Mouse (Mus musculus): Measurements from ENCODE around the gene Eprs. TPM values are rescaled to one million over a fixed set of nuclear protein-coding genes. Genes with fewer than 3 reads are reported as not detected.
A peak's percentile ranks its signal among the peaks of the same experiment; 100 is the strongest.

Eprs gene
- total RNA-seq, 1 experiment: 201 TPM

GRCm38 (mm10) chr1:185328721-185329610, 33.9 kb upstream of the Eprs start, which contains the start of gene Iars2:
Gene Iars2 (minus strand): TSS chr1:185329396.
- H3K4me1 ChIP-seq (ENCODE audit: control insufficient read depth in 2 of 2, insufficient read depth in 2 of 2, low read length in 2 of 2, poor library complexity in 1 of 2): peaks cover 0 to 4% of the 10 kb centered on the region in 2 experiments; a peak in 2 of 4 replicates
- peak; percentile 81 for DNase-seq (ENCODE audit: low read depth, low spot score)
- peak within 1 kb of the TSS; percentile 88 for H3K27ac ChIP-seq (ENCODE audit: insufficient read depth, low read depth, low read length, poor library complexity, severe bottlenecking)
- peaks cover 19% of the 10 kb centered on the region for H3K36me3 ChIP-seq (ENCODE audit: control insufficient read depth, insufficient read depth, low read length, poor library complexity, severe bottlenecking)
- H3K9ac ChIP-seq (ENCODE audit: insufficient read depth, low read depth, low read length, poor library complexity, severe bottlenecking): peak within 1 kb of the TSS; percentile 93
- peak within 1 kb of the TSS; percentile 87 to 97 for H3K4me3 ChIP-seq (ENCODE audit: insufficient read depth in 1 of 2, low read depth in 1 of 2, low read length in 2 of 2, poor library complexity in 1 of 2, severe bottlenecking in 1 of 2)
- no peaks in the 10 kb centered on the region for H3K9me3 ChIP-seq (ENCODE audit: control insufficient read depth, insufficient read depth, low read depth, low read length)
- in situ Hi-C loops (cut with MboI; ENCODE audit: low sequenced_read_pairs in 2 of 2, unreplicated experiment in 2 of 2): no loop called here
- TF ChIP-seq ZNF384 (IDR thresholded peaks at IDR 0.05; ENCODE audit: low read depth, low read length) (no peak), MAFK (IDR thresholded peaks at IDR 0.05; ENCODE audit: insufficient read depth, low read depth, low read length) (no peak), HCFC1 (IDR thresholded peaks at IDR 0.05; ENCODE audit: borderline replicate concordance, insufficient read depth, low read length) (no peak), CHD2 (IDR thresholded peaks at IDR 0.05; ENCODE audit: low read depth, low read length) (no peak), ZC3H11A (IDR thresholded peaks at IDR 0.05; ENCODE audit: borderline replicate concordance, low read depth, low read length) (no peak)

DNA sequence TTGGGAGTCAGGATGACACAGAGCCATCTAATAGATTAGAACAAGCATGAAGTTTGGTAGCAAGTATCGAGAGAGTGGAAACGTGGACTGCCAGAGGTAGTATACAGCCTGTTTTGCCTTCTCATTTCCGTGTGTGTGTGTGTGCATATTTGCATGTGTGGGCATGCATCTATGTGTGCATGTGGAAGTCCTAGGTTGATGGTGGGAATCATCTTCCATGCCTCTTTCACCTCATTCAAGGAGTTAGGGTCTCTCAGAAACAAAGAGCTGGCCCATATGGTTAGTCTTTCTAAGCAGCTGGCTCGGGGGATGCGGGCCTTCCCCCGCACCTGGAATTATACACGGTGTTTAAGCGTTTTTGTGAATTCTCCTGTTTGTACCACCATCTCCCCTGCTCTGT, 33.0 kb upstream of the Eprs start:
- Histone ChIP-seq H3K4me3 (ENCODE audit: insufficient read depth in 1 of 2, low read depth in 1 of 2, low read length in 2 of 2, poor library complexity in 1 of 2, severe bottlenecking in 1 of 2) (peak overlapping the region; percentile 87 to 97), H3K9ac (ENCODE audit: insufficient read depth, low read depth, low read length, poor library complexity, severe bottlenecking) (peak overlapping the region; percentile 89; the same call in 1 of the 2 replicates), H3K27ac (ENCODE audit: insufficient read depth, low read depth, low read length, poor library complexity, severe bottlenecking) (no peak overlapping the region; the same call in 1 of the 2 replicates), H3K9me3 (ENCODE audit: control insufficient read depth, insufficient read depth, low read depth, low read length) (no peaks in the 10 kb centered on the region), H3K4me1 (ENCODE audit: control insufficient read depth in 2 of 2, insufficient read depth in 2 of 2, low read length in 2 of 2, poor library complexity in 1 of 2) (peaks cover 0 to 5% of the 10 kb centered on the region in 2 experiments; a peak in 2 of 4 replicates), H3K36me3 (ENCODE audit: control insufficient read depth, insufficient read depth, low read length, poor library complexity, severe bottlenecking) (peaks cover 16% of the 10 kb centered on the region)
- in situ Hi-C loops (cut with MboI; ENCODE audit: low sequenced_read_pairs in 2 of 2, unreplicated experiment in 2 of 2): no loop called here
- no peak for DNase-seq (ENCODE audit: low read depth, low spot score)
- TF ChIP-seq ZNF384 (IDR thresholded peaks at IDR 0.05; ENCODE audit: low read depth, low read length) (no peak), ZC3H11A (IDR thresholded peaks at IDR 0.05; ENCODE audit: borderline replicate concordance, low read depth, low read length) (no peak), MAFK (IDR thresholded peaks at IDR 0.05; ENCODE audit: insufficient read depth, low read depth, low read length) (no peak), HCFC1 (IDR thresholded peaks at IDR 0.05; ENCODE audit: borderline replicate concordance, insufficient read depth, low read length) (no peak), CHD2 (IDR thresholded peaks at IDR 0.05; ENCODE audit: low read depth, low read length) (no peak)

DNA sequence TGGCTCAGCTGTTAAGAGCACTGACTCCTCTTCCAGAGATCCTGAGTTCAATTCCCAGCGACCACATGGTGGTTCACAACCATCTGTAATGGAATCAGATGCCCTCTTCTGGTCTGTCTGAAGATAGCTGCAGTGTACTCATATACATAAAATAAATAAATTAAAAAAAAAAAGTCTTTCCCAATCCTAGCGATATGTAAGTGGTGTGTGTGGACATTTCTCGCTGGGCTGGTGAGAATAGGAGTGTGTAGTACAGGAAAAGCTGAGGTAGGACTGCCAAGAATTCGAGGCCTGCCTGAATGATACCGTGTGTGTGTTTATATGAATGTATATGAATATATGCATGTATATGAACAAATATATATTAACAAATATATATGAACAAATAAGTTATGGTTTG, 31.5 kb upstream of the Eprs start:
- in situ Hi-C loops (cut with MboI; ENCODE audit: low sequenced_read_pairs in 2 of 2, unreplicated experiment in 2 of 2): no loop called here
- Histone ChIP-seq H3K9me3 (ENCODE audit: control insufficient read depth, insufficient read depth, low read depth, low read length) (no peaks in the 10 kb centered on the region), H3K4me3 (ENCODE audit: insufficient read depth in 1 of 2, low read depth in 1 of 2, low read length in 2 of 2, poor library complexity in 1 of 2, severe bottlenecking in 1 of 2) (peak overlapping the region in 1 of 2 experiments; percentile 74; a peak in 1 of 4 replicates), H3K4me1 (ENCODE audit: control insufficient read depth in 2 of 2, insufficient read depth in 2 of 2, low read length in 2 of 2, poor library complexity in 1 of 2) (peaks cover 0 to 8% of the 10 kb centered on the region in 2 experiments; a peak in 3 of 4 replicates), H3K36me3 (ENCODE audit: control insufficient read depth, insufficient read depth, low read length, poor library complexity, severe bottlenecking) (peaks cover 5% of the 10 kb centered on the region; the same call in 1 of the 2 replicates), H3K27ac (ENCODE audit: insufficient read depth, low read depth, low read length, poor library complexity, severe bottlenecking) (no peak overlapping the region), H3K9ac (ENCODE audit: insufficient read depth, low read depth, low read length, poor library complexity, severe bottlenecking) (no peak overlapping the region)
- no peak for TF ChIP-seq ZNF384 (IDR thresholded peaks at IDR 0.05; ENCODE audit: low read depth, low read length)
- no peak for TF ChIP-seq ZC3H11A (IDR thresholded peaks at IDR 0.05; ENCODE audit: borderline replicate concordance, low read depth, low read length)
- no peak for TF ChIP-seq CHD2 (IDR thresholded peaks at IDR 0.05; ENCODE audit: low read depth, low read length)
- TF ChIP-seq HCFC1 (IDR thresholded peaks at IDR 0.05; ENCODE audit: borderline replicate concordance, insufficient read depth, low read length): no peak
- no peak for TF ChIP-seq MAFK (IDR thresholded peaks at IDR 0.05; ENCODE audit: insufficient read depth, low read depth, low read length)
- no peak for DNase-seq (ENCODE audit: low read depth, low spot score)

DNA sequence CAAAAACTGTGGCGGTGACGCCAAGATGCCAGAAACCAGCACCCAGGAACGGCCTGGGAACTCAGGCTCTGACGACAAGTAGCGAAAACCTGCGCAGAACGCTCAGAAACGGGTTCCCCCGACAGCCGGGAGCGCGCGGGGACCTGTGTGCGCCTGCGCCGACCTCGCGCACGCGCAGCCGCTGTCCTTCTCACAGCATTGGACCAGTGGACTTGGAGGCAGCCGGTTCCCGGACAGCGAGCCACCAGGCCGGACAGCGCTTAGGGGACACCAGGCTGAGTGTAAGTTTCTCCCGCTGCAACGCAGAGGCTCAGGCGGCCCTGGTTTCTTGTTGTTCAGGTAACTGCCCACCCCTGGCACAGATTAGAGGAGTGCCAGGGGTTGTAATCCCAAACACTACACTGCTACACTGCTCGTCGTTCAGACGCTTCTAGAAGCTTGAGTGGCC, 30.8 kb upstream of the Eprs start, which contains the start of gene Bpnt1:
TSS of gene Bpnt1 (plus strand) at position 167 of the 448 bp plus-strand sequence.
- 0 out of 2 replicates have a peak, but pooled peaks have one; percentile 50 for TF ChIP-seq HCFC1 (IDR thresholded peaks at IDR 0.05; ENCODE audit: borderline replicate concordance, insufficient read depth, low read length)
- TF ChIP-seq ZC3H11A (IDR thresholded peaks at IDR 0.05; ENCODE audit: borderline replicate concordance, low read depth, low read length): no peak
- no peak for TF ChIP-seq ZNF384 (IDR thresholded peaks at IDR 0.05; ENCODE audit: low read depth, low read length)
- TF ChIP-seq CHD2 (IDR thresholded peaks at IDR 0.05; ENCODE audit: low read depth, low read length): no peak
- no peak for TF ChIP-seq MAFK (IDR thresholded peaks at IDR 0.05; ENCODE audit: insufficient read depth, low read depth, low read length)

More for the DNA sequence above, 30.8 kb upstream of the Eprs start, which contains the start of gene Bpnt1:
- Histone ChIP-seq H3K9me3 (ENCODE audit: control insufficient read depth, insufficient read depth, low read depth, low read length) (no peaks in the 10 kb centered on the region), H3K36me3 (ENCODE audit: control insufficient read depth, insufficient read depth, low read length, poor library complexity, severe bottlenecking) (0 out of 2 replicates have a peak, but pooled peaks cover 2% of the 10 kb centered on the region), H3K4me1 (ENCODE audit: control insufficient read depth in 2 of 2, insufficient read depth in 2 of 2, low read length in 2 of 2, poor library complexity in 1 of 2) (peaks cover 2 to 8% of the 10 kb centered on the region in 2 experiments; a peak in 3 of 4 replicates), H3K27ac (ENCODE audit: insufficient read depth, low read depth, low read length, poor library complexity, severe bottlenecking) (no peak within 1 kb of the TSS), H3K4me3 (ENCODE audit: insufficient read depth in 1 of 2, low read depth in 1 of 2, low read length in 2 of 2, poor library complexity in 1 of 2, severe bottlenecking in 1 of 2) (peak within 1 kb of the TSS; percentile 74 to 92), H3K9ac (ENCODE audit: insufficient read depth, low read depth, low read length, poor library complexity, severe bottlenecking) (peak within 1 kb of the TSS; percentile 86)
- peak; percentile 73 for DNase-seq (ENCODE audit: low read depth, low spot score)
- in situ Hi-C loops (cut with MboI; ENCODE audit: low sequenced_read_pairs in 2 of 2, unreplicated experiment in 2 of 2): no loop called here

Measured in ES-E14 (cell line).